Mouse (Mus musculus) limb, embryonic 10.5 days (tissue): ENCODE measurements at regions not wholly inside any gene's neighbourhood (a gene's known extent, or its start where the extent isn't known, plus 50 kb on each side); places are given as distances from the start of the nearest gene placed in this dataset.

ENCODE experiments used
- DNase-seq: peaks from one replicate; pipeline ENCODE4 v3.0.0-alpha.2; 2017; ENCODE audit warnings: low spot score
- H3K27ac ChIP-seq: fragments of 300-500 bp; sonication (generic); 2 replicates; pipeline ENCODE4 v1.5.1; 2016; ENCODE audit warnings: mild to moderate bottlenecking
- H3K27me3 ChIP-seq: fragments of 300-500 bp; sonication (generic); 2 replicates; pipeline ENCODE4 v1.6.1; 2016; ENCODE audit warnings: low read depth, mild to moderate bottlenecking; ENCODE audit not compliant: poor library complexity, severe bottlenecking
- H3K36me3 ChIP-seq: fragments of 300-500 bp; sonication (generic); 2 replicates; pipeline ENCODE4 v1.6.1; 2016; ENCODE audit warnings: mild to moderate bottlenecking, moderate library complexity
- H3K4me1 ChIP-seq: fragments of 300-500 bp; sonication (generic); 2 replicates; pipeline ENCODE4 v1.6.1; 2016
- H3K4me3 ChIP-seq: fragments of 300-500 bp; sonication (generic); 2 replicates; pipeline ENCODE4 v1.5.1; 2016; ENCODE audit warnings: mild to moderate bottlenecking, moderate library complexity
- H3K9me3 ChIP-seq: fragments of 300-500 bp; sonication (generic); replicated peaks from 2 replicates; pipeline ENCODE4 v1.6.1; 2016; ENCODE audit warnings: mild to moderate bottlenecking
- WGBS: fragments of 180-500 bp; shearing (Covaris S2); methylation state at CpG from one replicate; pipeline ENCODE4 v1.1.7; 2016; 5-methylcytosine and 5-hydroxymethylcytosine counted together

DNA sequence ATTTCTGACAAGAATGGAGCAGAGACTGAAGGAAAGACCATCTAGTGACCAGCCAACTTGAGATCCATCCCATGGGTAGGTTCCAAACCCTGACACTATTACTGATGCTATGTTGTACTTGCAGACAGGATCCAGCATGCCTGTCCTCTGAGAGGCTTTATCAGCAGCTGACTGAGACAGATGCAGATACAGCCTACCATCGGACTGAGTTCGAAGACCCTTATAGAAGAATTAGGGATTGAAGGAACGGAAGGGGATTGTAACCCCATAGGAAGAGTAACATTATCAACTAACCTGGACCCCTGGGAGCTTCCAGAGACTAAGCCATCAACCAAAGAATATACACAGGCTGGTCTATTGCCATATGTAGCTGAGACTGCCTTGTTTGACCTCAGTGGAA lies 183.1 kb upstream of the Adcy2 start:
- H3K4me1 ChIP-seq = no peaks in the 10 kb centered on the region
- no peak overlapping the region for H3K4me3 ChIP-seq
- no peaks in the 10 kb centered on the region for H3K36me3 ChIP-seq
- no peaks in the 10 kb centered on the region for H3K27me3 ChIP-seq
- H3K27ac ChIP-seq = no peak overlapping the region
- H3K9me3 ChIP-seq = no peaks in the 10 kb centered on the region
- DNase-seq = no peak
- WGBS = 91% methylated on average over 3 of the region's 3 CpGs

DNA sequence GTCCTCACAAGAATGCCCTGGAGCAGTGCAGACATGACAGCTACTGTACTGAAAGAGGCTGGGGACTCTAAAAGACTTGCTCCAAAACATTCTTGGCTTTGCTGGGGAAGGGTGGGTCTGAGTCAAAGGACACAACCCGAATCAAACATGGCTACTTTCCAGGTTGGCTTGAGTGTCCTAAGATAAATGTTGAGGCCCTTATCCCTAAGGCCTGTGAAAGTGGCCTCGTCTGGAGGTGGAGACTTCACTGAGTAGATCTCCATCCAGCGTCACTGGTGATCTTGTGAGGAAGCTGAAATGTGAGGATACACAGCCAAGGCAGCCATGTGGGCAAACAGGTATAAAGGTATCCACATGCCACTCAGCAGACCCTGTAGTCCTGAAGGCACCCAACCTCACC lies 191.3 kb upstream of the Adcy2 start:
- H3K4me1 ChIP-seq = no peaks in the 10 kb centered on the region
- WGBS = 74% methylated on average over 3 of the region's 3 CpGs
- no peak for DNase-seq

DNA sequence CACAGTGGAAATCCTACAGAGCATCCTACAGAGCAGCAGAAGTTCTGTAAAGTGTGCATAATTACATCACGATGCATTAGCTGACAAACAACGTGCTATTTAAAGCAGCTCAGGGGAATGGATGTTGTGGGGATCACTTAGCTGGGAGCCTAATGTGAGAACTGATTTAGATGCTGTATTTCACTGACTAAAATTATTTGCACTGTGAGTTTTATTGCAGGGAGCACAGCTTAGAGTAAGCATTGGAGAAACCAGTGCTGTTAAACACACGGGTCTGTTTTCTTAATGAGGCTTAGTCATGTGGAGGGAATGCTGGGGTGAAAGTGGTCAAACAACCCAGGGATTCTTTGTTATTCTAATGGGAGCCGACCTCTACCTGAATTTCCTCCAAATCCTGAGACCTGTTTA lies 197.1 kb upstream of the Adcy2 start:
- WGBS = 12% methylated on average over 4 of the region's 4 CpGs
- no peak overlapping the region for H3K27ac ChIP-seq
- no peaks in the 10 kb centered on the region for H3K27me3 ChIP-seq
- no peaks in the 10 kb centered on the region for H3K4me1 ChIP-seq
- H3K9me3 ChIP-seq = no peaks in the 10 kb centered on the region
- H3K36me3 ChIP-seq = no peaks in the 10 kb centered on the region
- DNase-seq = no peak
- H3K4me3 ChIP-seq = no peak overlapping the region

More for the DNA sequence above, 191.3 kb upstream of the Adcy2 start:
- H3K27ac ChIP-seq = no peak overlapping the region
- H3K4me3 ChIP-seq = no peak overlapping the region
- H3K9me3 ChIP-seq = no peaks in the 10 kb centered on the region
- H3K27me3 ChIP-seq = no peaks in the 10 kb centered on the region
- H3K36me3 ChIP-seq = no peaks in the 10 kb centered on the region

DNA sequence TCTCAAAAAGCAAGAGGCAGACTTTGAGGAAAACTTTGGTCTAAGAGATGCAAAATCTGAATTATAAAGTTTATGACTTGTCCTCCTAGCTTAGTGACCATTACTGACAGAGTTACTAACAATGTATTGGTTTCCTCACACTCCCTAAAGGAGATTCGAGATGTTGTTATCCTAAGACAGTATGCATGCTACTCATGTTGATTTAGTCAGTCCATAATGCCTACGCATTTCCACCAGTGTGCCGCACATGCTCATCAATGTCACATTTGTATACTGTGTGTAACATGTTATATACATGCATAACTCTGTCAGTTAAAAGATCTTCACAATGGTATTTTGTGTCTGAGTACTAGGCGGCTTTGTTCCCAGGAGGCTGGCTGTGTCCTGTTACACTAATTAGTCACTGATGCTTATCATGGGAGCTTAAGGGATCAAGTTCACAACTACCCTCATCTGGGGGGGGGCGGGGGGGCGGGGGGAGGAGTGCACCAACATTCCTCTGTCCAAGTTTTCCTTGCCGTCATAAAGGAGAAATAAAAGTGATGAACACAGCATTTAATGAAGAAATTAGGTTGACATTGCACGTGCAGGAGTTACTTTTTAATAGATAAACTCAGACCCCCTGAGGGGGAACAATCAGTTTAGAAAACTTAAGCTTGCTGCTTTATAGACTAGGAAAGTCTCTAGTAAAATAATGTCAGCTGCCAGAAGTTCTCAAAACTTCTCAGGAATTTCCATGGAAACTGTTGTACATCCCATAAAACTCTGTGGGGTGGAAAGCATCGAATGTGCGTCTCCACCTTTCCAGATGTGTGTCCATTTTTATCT lies 208.6 kb upstream of the Adcy2 start:
- Histone ChIP-seq H3K4me3 (no peak overlapping the region), H3K27ac (no peak overlapping the region), H3K4me1 (peaks cover 3% of the 10 kb centered on the region; the same call in 1 of the 2 replicates), H3K36me3 (no peaks in the 10 kb centered on the region), H3K27me3 (no peaks in the 10 kb centered on the region), H3K9me3 (no peaks in the 10 kb centered on the region)
- DNase-seq = no peak
- 62% methylated on average over 10 of the region's 10 CpGs for WGBS

- H3K36me3 ChIP-seq = no peaks in the 10 kb centered on the region
- H3K4me3 ChIP-seq = no peak overlapping the region
- DNase-seq = no peak
- H3K9me3 ChIP-seq = no peaks in the 10 kb centered on the region
- H3K4me1 ChIP-seq = peaks cover 3% of the 10 kb centered on the region; the same call in 1 of the 2 replicates
- H3K27me3 ChIP-seq = no peaks in the 10 kb centered on the region
- no peak overlapping the region for H3K27ac ChIP-seq
- 91% methylated on average over 4 of the region's 4 CpGs for WGBS
Observed at GRCm38 (mm10) chr13:69208569-69208881, 209.2 kb upstream of the Adcy2 start.

- Histone ChIP-seq H3K9me3 (no peaks in the 10 kb centered on the region), H3K36me3 (no peaks in the 10 kb centered on the region), H3K27ac (no peak overlapping the region), H3K4me3 (no peak overlapping the region), H3K27me3 (no peaks in the 10 kb centered on the region), H3K4me1 (no peaks in the 10 kb centered on the region)
- no peak for DNase-seq
- 82% methylated on average over 3 of the region's 3 CpGs for WGBS
Observed at GRCm38 (mm10) chr13:69216579-69216978, 217.2 kb upstream of the Adcy2 start.

- Histone ChIP-seq H3K9me3 (no peaks in the 10 kb centered on the region), H3K36me3 (no peaks in the 10 kb centered on the region), H3K27me3 (no peaks in the 10 kb centered on the region), H3K27ac (no peak overlapping the region), H3K4me1 (no peaks in the 10 kb centered on the region), H3K4me3 (no peak overlapping the region)
- 63% methylated on average over 1 of the region's 1 CpGs for WGBS
- peak; percentile 34 for DNase-seq
Observed at GRCm38 (mm10) chr13:69220425-69220824, 221.1 kb upstream of the Adcy2 start.

- Histone ChIP-seq H3K9me3 (no peaks in the 10 kb centered on the region), H3K36me3 (no peaks in the 10 kb centered on the region), H3K27me3 (no peaks in the 10 kb centered on the region), H3K27ac (no peak overlapping the region), H3K4me3 (no peak overlapping the region), H3K4me1 (no peaks in the 10 kb centered on the region)
- WGBS = 75% methylated on average over 5 of the region's 5 CpGs
- no peak for DNase-seq
Observed at GRCm38 (mm10) chr13:69226538-69226937, 227.2 kb upstream of the Adcy2 start.

DNA sequence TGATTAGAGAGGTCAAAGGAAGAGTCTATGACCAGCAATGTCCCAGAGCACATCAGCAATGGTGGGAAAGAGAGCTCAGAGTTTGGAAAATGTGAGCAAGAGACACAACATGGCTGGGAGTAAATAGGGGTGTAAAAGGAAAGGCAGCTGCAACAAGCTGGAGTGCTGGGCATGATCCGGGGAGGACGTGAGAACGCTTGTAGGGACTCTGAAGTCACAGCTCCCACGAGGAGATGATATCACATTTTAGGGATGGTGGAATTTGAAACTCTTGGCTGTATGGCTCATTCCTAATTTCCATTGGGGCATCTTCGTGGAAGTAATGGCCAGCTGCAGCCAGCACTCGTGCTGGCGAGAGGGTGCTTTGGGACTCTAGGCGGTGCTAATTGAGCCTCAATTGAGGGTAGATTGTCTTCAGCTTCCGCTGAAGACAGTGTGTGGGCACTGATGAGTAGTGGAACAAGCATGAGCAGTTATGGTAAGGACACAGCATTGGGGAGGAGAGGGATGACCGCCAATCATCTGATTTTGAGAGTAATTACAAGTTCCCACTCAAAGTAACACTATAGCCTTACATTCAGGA lies 231.1 kb upstream of the Adcy2 start:
- no peaks in the 10 kb centered on the region for H3K9me3 ChIP-seq
- no peaks in the 10 kb centered on the region for H3K27me3 ChIP-seq
- no peaks in the 10 kb centered on the region for H3K36me3 ChIP-seq
- H3K4me1 ChIP-seq = no peaks in the 10 kb centered on the region
- H3K27ac ChIP-seq = no peak overlapping the region
- DNase-seq = no peak
- H3K4me3 ChIP-seq = no peak overlapping the region
- WGBS = 54% methylated on average over 10 of the region's 10 CpGs

DNA sequence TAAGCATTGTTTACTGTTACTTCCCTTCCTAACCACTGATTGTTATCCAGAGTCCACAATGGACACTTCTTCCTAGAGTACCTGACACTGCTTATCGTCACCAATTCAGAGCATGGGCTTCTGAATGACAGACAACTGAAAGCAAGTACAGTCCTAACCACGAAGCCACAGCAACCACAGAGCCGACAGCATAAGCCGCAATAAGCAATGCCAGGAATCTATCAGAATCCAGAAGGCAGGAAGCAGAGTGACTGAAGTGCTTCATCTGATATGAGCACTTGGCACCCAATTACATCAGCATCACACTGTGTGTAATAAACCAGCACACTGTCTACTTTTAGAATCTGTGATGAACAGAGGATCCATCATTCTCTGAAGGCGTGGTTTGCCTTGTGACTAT lies 237.0 kb upstream of the Adcy2 start:
- H3K36me3 ChIP-seq = no peaks in the 10 kb centered on the region
- H3K4me1 ChIP-seq = no peaks in the 10 kb centered on the region
- H3K4me3 ChIP-seq = no peak overlapping the region
- 80% methylated on average over 5 of the region's 5 CpGs for WGBS
- no peak overlapping the region for H3K27ac ChIP-seq
- DNase-seq = no peak
- H3K9me3 ChIP-seq = no peaks in the 10 kb centered on the region
- H3K27me3 ChIP-seq = no peaks in the 10 kb centered on the region

GRCm38 (mm10) chr13:69237918-69238317 lies 238.6 kb upstream of the Adcy2 start:
- Histone ChIP-seq H3K36me3 (no peaks in the 10 kb centered on the region), H3K27ac (no peak overlapping the region), H3K4me1 (peaks cover 7% of the 10 kb centered on the region), H3K4me3 (no peak overlapping the region), H3K27me3 (no peaks in the 10 kb centered on the region), H3K9me3 (no peaks in the 10 kb centered on the region)
- DNase-seq = no peak
- WGBS = 90% methylated on average over 3 of the region's 3 CpGs

- peaks cover 12% of the 10 kb centered on the region for H3K4me1 ChIP-seq
- H3K36me3 ChIP-seq = no peaks in the 10 kb centered on the region
- H3K4me3 ChIP-seq = no peak overlapping the region
- H3K27ac ChIP-seq = no peak overlapping the region
- H3K9me3 ChIP-seq = no peaks in the 10 kb centered on the region
- no peaks in the 10 kb centered on the region for H3K27me3 ChIP-seq
- WGBS = 72% methylated on average over 2 of the region's 2 CpGs
- DNase-seq = peak; percentile 4
Observed at GRCm38 (mm10) chr13:69239261-69239915, 240.0 kb upstream of the Adcy2 start.

- Histone ChIP-seq H3K4me1 (peaks cover 12% of the 10 kb centered on the region), H3K27me3 (no peaks in the 10 kb centered on the region), H3K4me3 (no peak overlapping the region), H3K9me3 (no peaks in the 10 kb centered on the region), H3K27ac (no peak overlapping the region), H3K36me3 (no peaks in the 10 kb centered on the region)
- peak; percentile 32 for DNase-seq
- 30% methylated on average over 14 of the region's 14 CpGs for WGBS
Observed at GRCm38 (mm10) chr13:69242544-69243296, 243.4 kb upstream of the Adcy2 start.
